Mouse (Mus musculus) CH12.LX (cell line): ENCODE data around the gene Glis3.

Experiments
- CTCF ChIP-seq, 2 experiments: IDR thresholded peaks in 1 of 2; conservative IDR thresholded peaks in 1 of 2; 2 replicates each; pipeline ENCODE4 v1.5.1; 2011 to 2012; ENCODE audit warnings: low read depth in 2 of 2, low read length in 2 of 2, improper control_type of control experiment in 1 of 2, inconsistent platforms in 1 of 2, mild to moderate bottlenecking in 1 of 2, moderate library complexity in 1 of 2
- ELF1 ChIP-seq: IDR thresholded peaks from 2 replicates; pipeline ENCODE4 v1.6.1; 2014; ENCODE audit warnings: low read depth, mild to moderate bottlenecking, inconsistent platforms, low read length, improper control_type of control experiment
- EP300 ChIP-seq: IDR thresholded peaks from 2 replicates; pipeline ENCODE4 v1.6.1; 2011; ENCODE audit warnings: low read length, improper control_type of control experiment
- GABPA ChIP-seq: IDR thresholded peaks from 2 replicates; pipeline ENCODE4 v1.6.1; 2012; ENCODE audit warnings: low read depth, low read length, improper control_type of control experiment, inconsistent platforms; ENCODE audit not compliant: insufficient replicate concordance
- HCFC1 ChIP-seq: IDR thresholded peaks from 2 replicates; pipeline ENCODE4 v1.6.1; 2012; ENCODE audit warnings: low read depth, mild to moderate bottlenecking, inconsistent platforms, low read length, improper control_type of control experiment
- PAX5 ChIP-seq: IDR thresholded peaks from 2 replicates; pipeline ENCODE4 v1.6.1; 2012; ENCODE audit warnings: low read length, inconsistent platforms, mixed read lengths
- POLR2A ChIP-seq: IDR thresholded peaks from 2 replicates; pipeline ENCODE4 v1.6.1; 2011; ENCODE audit warnings: low read depth, mild to moderate bottlenecking, improper control_type of control experiment, low read length
- POLR2AphosphoS2 ChIP-seq: IDR thresholded peaks from 2 replicates; pipeline ENCODE4 v1.6.1; 2011; ENCODE audit warnings: low read depth, low read length, improper control_type of control experiment
- TBP ChIP-seq: conservative IDR thresholded peaks from 2 replicates; pipeline ENCODE4 v1.6.1; 2011; ENCODE audit warnings: low read depth, low read length, improper control_type of control experiment
- USF1 ChIP-seq: IDR thresholded peaks from 2 replicates; pipeline ENCODE4 v1.6.1; 2014; ENCODE audit warnings: low read depth, mild to moderate bottlenecking, inconsistent platforms, low read length, improper control_type of control experiment

GRCm38 (mm10) chr19:28612249-28612648, 67.6 kb downstream of the Glis3 start:
- TF ChIP-seq POLR2A (no peak), CTCF (conservative IDR thresholded peaks at IDR 0.05 in 1 of 2, IDR thresholded peaks at IDR 0.05 in 1 of 2; ENCODE audit: low read depth in 2 of 2, low read length in 2 of 2) (no peak), EP300 (no peak), ELF1 (no peak), TBP (no peak), GABPA (no peak), USF1 (peak; percentile 79), HCFC1 (no peak), POLR2AphosphoS2 (no peak), PAX5 (no peak)
